Mouse (Mus musculus): Measurements from ENCODE around the gene Prkar2b.

DNA sequence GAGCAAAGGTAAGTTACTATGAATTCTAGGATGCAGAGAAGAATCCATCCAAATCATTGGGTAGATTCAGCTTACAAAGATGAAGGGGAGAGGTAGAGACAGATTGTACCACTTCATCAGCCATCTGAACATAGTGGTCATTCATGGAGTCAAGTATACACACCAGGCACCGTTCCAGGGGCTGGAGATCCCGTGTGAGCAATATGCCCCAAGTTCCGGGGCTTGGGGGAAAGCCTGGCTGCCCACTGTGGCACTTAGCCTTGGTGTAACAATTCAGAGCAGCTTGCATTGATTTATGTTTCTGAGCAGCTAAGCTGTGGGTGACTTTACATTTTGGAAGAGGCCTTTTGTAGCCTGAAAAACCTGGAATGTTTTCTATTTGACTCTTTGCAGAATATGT is 24.8 kb upstream of the Prkar2b start:
- no peak for TF ChIP-seq POLR2A (IDR thresholded peaks at IDR 0.05; ENCODE audit: control insufficient read depth, extremely low read depth, insufficient read depth, low read length, poor library complexity)
- no peak for TF ChIP-seq CTCF (IDR thresholded peaks at IDR 0.05; ENCODE audit: borderline replicate concordance, control insufficient read depth, extremely low read depth, insufficient read depth, low read length, poor library complexity)
